Mouse (Mus musculus) liver, embryonic 15.5 days (tissue): ENCODE data around the gene Aspdh. TPM values are rescaled to one million over a fixed set of nuclear protein-coding genes. Genes with fewer than 3 reads are reported as not detected.

ENCODE experiments used
- ATAC-seq: fragments of 200-750 bp; cut with Nextera tagmentation; 2 replicates; pipeline ENCODE4 v1.8.0; 2017; ENCODE audit warnings: moderate number of reproducible peaks, mild to moderate bottlenecking, moderate library complexity; ENCODE audit not compliant: insufficient read depth
- H3K27ac ChIP-seq: fragments of 300-500 bp; sonication (generic); replicated peaks from 2 replicates; pipeline ENCODE4 v1.5.1; 2015; ENCODE audit warnings: mild to moderate bottlenecking, inconsistent platforms
- H3K27me3 ChIP-seq: fragments of 300-500 bp; sonication (generic); 2 replicates; pipeline ENCODE4 v1.6.1; 2015; ENCODE audit warnings: mild to moderate bottlenecking, inconsistent platforms
- H3K36me3 ChIP-seq: fragments of 300-500 bp; sonication (generic); replicated peaks from 2 replicates; pipeline ENCODE4 v1.6.1; 2015; ENCODE audit warnings: moderate library complexity, mild to moderate bottlenecking, inconsistent platforms
- H3K4me1 ChIP-seq: fragments of 300-500 bp; sonication (generic); replicated peaks from 2 replicates; pipeline ENCODE4 v1.6.1; 2015; ENCODE audit warnings: inconsistent platforms
- H3K4me2 ChIP-seq: fragments of 300-500 bp; sonication (generic); 2 replicates; pipeline ENCODE4 v1.6.1; 2015; ENCODE audit warnings: moderate library complexity, mild to moderate bottlenecking, inconsistent platforms
- H3K4me3 ChIP-seq: fragments of 300-500 bp; sonication (generic); replicated peaks from 2 replicates; pipeline ENCODE4 v1.5.1; 2015; ENCODE audit warnings: mild to moderate bottlenecking, inconsistent platforms
- H3K9ac ChIP-seq: fragments of 300-500 bp; sonication (generic); 2 replicates; pipeline ENCODE4 v1.6.1; 2015; ENCODE audit warnings: moderate library complexity, mild to moderate bottlenecking, inconsistent platforms
- H3K9me3 ChIP-seq: fragments of 300-500 bp; sonication (generic); replicated peaks from 2 replicates; pipeline ENCODE4 v1.6.1; 2016; ENCODE audit warnings: inconsistent platforms
- WGBS: fragments of 180-500 bp; shearing (Covaris S2); methylation state at CpG from one replicate; pipeline ENCODE4 v1.1.7; 2015; ENCODE audit warnings: mixed read lengths; ENCODE audit not compliant: insufficient replicate concordance; 5-methylcytosine and 5-hydroxymethylcytosine counted together
- polyA plus RNA-seq: library from polyadenylated mRNA; unstranded; fragments of >200 nt; fragmentation: Nextera tagmentation; extraction: Ambion mirVana; gene quantifications from 2 replicates; pipeline ENCODE4 v1.2.1, GENCODE M21; 2015

The Aspdh gene
- polyA plus RNA-seq: 14.3 and 17.3 TPM in 2 replicates

- WGBS: 64% methylated on average over 2 of the region's 2 CpGs
- peak within 1 kb of the TSS; percentile 44 for H3K4me2 ChIP-seq
- ATAC-seq: no peak
- H3K4me1 ChIP-seq: peaks cover 73% of the 10 kb centered on the region
- H3K4me3 ChIP-seq: 0 out of 2 replicates have a peak within 1 kb of the TSS, but pooled peaks have one; percentile 5
- H3K27ac ChIP-seq: peak within 1 kb of the TSS; percentile 93; the same call in 1 of the 2 replicates
- peak within 1 kb of the TSS; percentile 12 for H3K9ac ChIP-seq
- H3K9me3 ChIP-seq: no peaks in the 10 kb centered on the region
- peaks cover 55% of the 10 kb centered on the region for H3K27me3 ChIP-seq
- peaks cover 12% of the 10 kb centered on the region for H3K36me3 ChIP-seq
Measured at GRCm38 (mm10) chr7:44465111-44465510, at the start of gene Aspdh. Aspdh (plus strand) TSS chr7:44465391.

- Histone ChIP-seq H3K27ac (no peak overlapping the region), H3K4me3 (no peak overlapping the region), H3K36me3 (no peaks in the 10 kb centered on the region), H3K9ac (no peak overlapping the region), H3K9me3 (no peaks in the 10 kb centered on the region), H3K4me1 (no peaks in the 10 kb centered on the region), H3K27me3 (peaks cover 81% of the 10 kb centered on the region), H3K4me2 (no peak overlapping the region)
- ATAC-seq: no peak
- WGBS: 16% methylated on average over 8 of the region's 8 CpGs
Measured at GRCm38 (mm10) chr7:44427666-44428065, 37.5 kb upstream of the Aspdh start.

- Histone ChIP-seq H3K36me3 (no peaks in the 10 kb centered on the region), H3K4me1 (peaks cover 3% of the 10 kb centered on the region), H3K9ac (no peak overlapping the region), H3K4me2 (no peak overlapping the region), H3K9me3 (no peaks in the 10 kb centered on the region), H3K27me3 (peaks cover 88% of the 10 kb centered on the region), H3K27ac (no peak overlapping the region), H3K4me3 (no peak overlapping the region)
- no peak for ATAC-seq
- 5% methylated on average over 27 of the region's 38 CpGs for WGBS
Measured at GRCm38 (mm10) chr7:44428171-44428950, 36.8 kb upstream of the Aspdh start.

- peaks cover 88% of the 10 kb centered on the region for H3K27me3 ChIP-seq
- no peak within 1 kb of the TSS for H3K9ac ChIP-seq
- H3K4me1 ChIP-seq: peaks cover 10% of the 10 kb centered on the region
- no peaks in the 10 kb centered on the region for H3K9me3 ChIP-seq
- H3K4me2 ChIP-seq: peak within 1 kb of the TSS; percentile 18; the same call in 1 of the 2 replicates
- 3% methylated on average over 68 of the region's 69 CpGs for WGBS
- no peak for ATAC-seq
- H3K27ac ChIP-seq: no peak within 1 kb of the TSS
- no peaks in the 10 kb centered on the region for H3K36me3 ChIP-seq
- H3K4me3 ChIP-seq: 0 out of 2 replicates have a peak within 1 kb of the TSS, but pooled peaks have one; percentile 10
Measured at GRCm38 (mm10) chr7:44428968-44429521, 36.1 kb upstream of the Aspdh start, which contains the start of gene Lrrc4b. Lrrc4b (plus strand) TSS chr7:44429018.

GRCm38 (mm10) chr7:44429534-44430488, 35.4 kb upstream of the Aspdh start:
- ATAC-seq: no peak
- peaks cover 12% of the 10 kb centered on the region for H3K4me1 ChIP-seq
- H3K9me3 ChIP-seq: no peaks in the 10 kb centered on the region
- H3K27ac ChIP-seq: no peak overlapping the region
- H3K4me3 ChIP-seq: no peak overlapping the region
- H3K36me3 ChIP-seq: no peaks in the 10 kb centered on the region
- WGBS: 4% methylated on average over 32 of the region's 32 CpGs
- peaks cover 93% of the 10 kb centered on the region for H3K27me3 ChIP-seq
- no peak overlapping the region for H3K9ac ChIP-seq
- H3K4me2 ChIP-seq: no peak overlapping the region

- H3K36me3 ChIP-seq: no peaks in the 10 kb centered on the region
- H3K27me3 ChIP-seq: peaks cover 88% of the 10 kb centered on the region
- peaks cover 34% of the 10 kb centered on the region for H3K4me1 ChIP-seq
- no peaks in the 10 kb centered on the region for H3K9me3 ChIP-seq
- no peak for ATAC-seq
- H3K9ac ChIP-seq: no peak overlapping the region
- no peak overlapping the region for H3K4me2 ChIP-seq
- no peak overlapping the region for H3K4me3 ChIP-seq
- no peak overlapping the region for H3K27ac ChIP-seq
- WGBS: 69% methylated on average over 6 of the region's 6 CpGs
Measured at GRCm38 (mm10) chr7:44432550-44432949, 32.6 kb upstream of the Aspdh start.

GRCm38 (mm10) chr7:44433371-44433770, 31.8 kb upstream of the Aspdh start:
- no peaks in the 10 kb centered on the region for H3K36me3 ChIP-seq
- H3K4me1 ChIP-seq: peaks cover 34% of the 10 kb centered on the region
- 5% methylated on average over 7 of the region's 7 CpGs for WGBS
- ATAC-seq: peak; percentile 72
- H3K27ac ChIP-seq: no peak overlapping the region
- H3K9ac ChIP-seq: no peak overlapping the region
- H3K27me3 ChIP-seq: peaks cover 88% of the 10 kb centered on the region
- H3K4me3 ChIP-seq: no peak overlapping the region
- H3K4me2 ChIP-seq: no peak overlapping the region
- H3K9me3 ChIP-seq: no peaks in the 10 kb centered on the region

GRCm38 (mm10) chr7:44434089-44434488, 31.1 kb upstream of the Aspdh start:
- 65% methylated on average over 9 of the region's 9 CpGs for WGBS
- Histone ChIP-seq H3K27me3 (peaks cover 88% of the 10 kb centered on the region), H3K36me3 (no peaks in the 10 kb centered on the region), H3K27ac (no peak overlapping the region), H3K4me2 (no peak overlapping the region), H3K9me3 (no peaks in the 10 kb centered on the region), H3K4me1 (peaks cover 34% of the 10 kb centered on the region), H3K9ac (no peak overlapping the region), H3K4me3 (no peak overlapping the region)
- no peak for ATAC-seq

- Histone ChIP-seq H3K27me3 (peaks cover 88% of the 10 kb centered on the region), H3K9me3 (no peaks in the 10 kb centered on the region), H3K36me3 (no peaks in the 10 kb centered on the region), H3K27ac (no peak overlapping the region), H3K9ac (no peak overlapping the region), H3K4me1 (peaks cover 34% of the 10 kb centered on the region), H3K4me3 (no peak overlapping the region), H3K4me2 (no peak overlapping the region)
- WGBS: 48% methylated on average over 5 of the region's 5 CpGs
- no peak for ATAC-seq
Measured at GRCm38 (mm10) chr7:44435796-44436195, 29.4 kb upstream of the Aspdh start.

GRCm38 (mm10) chr7:44436267-44436666, 28.9 kb upstream of the Aspdh start:
- no peak overlapping the region for H3K4me2 ChIP-seq
- H3K27ac ChIP-seq: 0 out of 2 replicates have a peak overlapping the region, but pooled peaks have one; percentile 1
- H3K4me1 ChIP-seq: peaks cover 34% of the 10 kb centered on the region
- H3K9me3 ChIP-seq: no peaks in the 10 kb centered on the region
- ATAC-seq: no peak
- peaks cover 88% of the 10 kb centered on the region for H3K27me3 ChIP-seq
- no peaks in the 10 kb centered on the region for H3K36me3 ChIP-seq
- H3K4me3 ChIP-seq: no peak overlapping the region
- no peak overlapping the region for H3K9ac ChIP-seq
- whole genome bisulfite sequencing: 4% methylated on average over 1 of the region's 1 CpGs
